Mouse (Mus musculus) myocyte (in vitro differentiated cells): ENCODE measurements around the gene Dpp7.

ENCODE experiments used
- CEBPB ChIP-seq: IDR thresholded peaks from 2 replicates; pipeline ENCODE4 v1.6.1; 2011; ENCODE audit warnings: mild to moderate bottlenecking, moderate library complexity; ENCODE audit not compliant: poor library complexity, insufficient read depth, severe bottlenecking
- E2F4 ChIP-seq: IDR thresholded peaks from one replicate; pipeline ENCODE4 v1.6.1; 2011; ENCODE audit warnings: mild to moderate bottlenecking, control low read depth, moderate library complexity; ENCODE audit not compliant: insufficient read depth
- MAX ChIP-seq: IDR thresholded peaks from one replicate; pipeline ENCODE4 v1.6.1; 2011; ENCODE audit warnings: low read depth, mild to moderate bottlenecking, control low read depth
- MYOD1 ChIP-seq, 3 experiments: IDR thresholded peaks; one replicate each; pipeline ENCODE4 v1.6.1; 2011; ENCODE audit warnings: control low read depth in 2 of 3, low read depth in 2 of 3, mild to moderate bottlenecking in 2 of 3, moderate library complexity in 1 of 3; ENCODE audit not compliant: insufficient read length in 2 of 3, control insufficient read depth in 1 of 3
- MYOG ChIP-seq, 3 experiments: IDR thresholded peaks; one replicate each; pipeline ENCODE4 v1.6.1; 2011; ENCODE audit warnings: control low read depth in 2 of 3, low read depth in 2 of 3, mild to moderate bottlenecking in 2 of 3; ENCODE audit not compliant: insufficient read length in 2 of 3, control insufficient read depth in 1 of 3, insufficient read depth in 1 of 3
- POLR2A ChIP-seq: IDR thresholded peaks from one replicate; pipeline ENCODE4 v1.6.1; 2011; ENCODE audit warnings: low read depth, mild to moderate bottlenecking, control low read depth, moderate library complexity; ENCODE audit not compliant: insufficient read length
- POLR2AphosphoS2 ChIP-seq: IDR thresholded peaks from one replicate; pipeline ENCODE4 v1.6.1; 2011; ENCODE audit warnings: low read depth, control low read depth; ENCODE audit not compliant: insufficient read length
- REST ChIP-seq: IDR thresholded peaks from one replicate; pipeline ENCODE4 v1.6.1; 2011; ENCODE audit warnings: mild to moderate bottlenecking, control low read depth, moderate library complexity; ENCODE audit not compliant: insufficient read depth, insufficient read length
- SRF ChIP-seq: IDR thresholded peaks from one replicate; pipeline ENCODE4 v1.6.1; 2011; ENCODE audit warnings: low read depth; ENCODE audit not compliant: control insufficient read depth, insufficient read length
- TCF12 ChIP-seq: IDR thresholded peaks from one replicate; pipeline ENCODE4 v1.6.1; 2011; ENCODE audit warnings: mild to moderate bottlenecking, control low read depth; ENCODE audit not compliant: poor library complexity, insufficient read depth, severe bottlenecking
- TCF3 ChIP-seq: IDR thresholded peaks from one replicate; pipeline ENCODE4 v1.6.1; 2011; ENCODE audit warnings: low read depth, control low read depth; ENCODE audit not compliant: insufficient read length
- USF1 ChIP-seq: IDR thresholded peaks from one replicate; pipeline ENCODE4 v1.6.1; 2011; ENCODE audit warnings: low read depth, mild to moderate bottlenecking, control low read depth, moderate library complexity

- no peak for TF ChIP-seq POLR2A
- no peak for TF ChIP-seq CEBPB
- no peak for TF ChIP-seq E2F4
- no peak for TF ChIP-seq USF1
- TF ChIP-seq MAX = no peak
- no peak for TF ChIP-seq TCF12
- no peak for TF ChIP-seq TCF3
- no peak for TF ChIP-seq SRF
- no peak for TF ChIP-seq MYOD1 (IDR thresholded peaks at IDR 0.05; ENCODE audit: control insufficient read depth in 1 of 3, insufficient read length in 2 of 3, low read depth in 2 of 3)
- no peak for TF ChIP-seq REST
- TF ChIP-seq MYOG (IDR thresholded peaks at IDR 0.05; ENCODE audit: control insufficient read depth in 1 of 3, insufficient read depth in 1 of 3, insufficient read length in 2 of 3, low read depth in 2 of 3) = no peak
- no peak for TF ChIP-seq POLR2AphosphoS2
These were observed 1.9 kb downstream of the Dpp7 start for GRCm38 (mm10) chr2:25354211-25354610.
